Mouse (Mus musculus) ES-Bruce4 (cell line): ENCODE measurements around the gene Cct4. TPM values are rescaled to one million over a fixed set of nuclear protein-coding genes. Genes with fewer than 3 reads are reported as not detected.
A peak's percentile ranks its signal among the peaks of the same experiment; 100 is the strongest.

Source experiments
- H3K27ac ChIP-seq: 2 replicates; pipeline ENCODE4 v1.5.1; 2012; ENCODE audit warnings: low read length, inconsistent platforms; ENCODE audit not compliant: insufficient read depth
- H3K27me3 ChIP-seq: 2 replicates; pipeline ENCODE4 v1.6.1; 2012; ENCODE audit warnings: mild to moderate bottlenecking, low read length, inconsistent platforms; ENCODE audit not compliant: control insufficient read depth, poor library complexity, insufficient read depth, severe bottlenecking
- H3K36me3 ChIP-seq: 2 replicates; pipeline ENCODE4 v1.6.1; 2012; ENCODE audit warnings: inconsistent platforms, mild to moderate bottlenecking, low read length, moderate library complexity; ENCODE audit not compliant: control insufficient read depth, poor library complexity, insufficient read depth, severe bottlenecking
- H3K4me1 ChIP-seq: one replicate; pipeline ENCODE4 v1.8.1; 2011; ENCODE audit warnings: low read length; ENCODE audit not compliant: control insufficient read depth, insufficient read depth
- H3K4me3 ChIP-seq: 2 replicates; pipeline ENCODE4 v1.5.1; 2011; ENCODE audit warnings: low read depth, mild to moderate bottlenecking, low read length
- H3K9ac ChIP-seq: 2 replicates; pipeline ENCODE4 v1.6.1; 2012; ENCODE audit warnings: low read depth, mild to moderate bottlenecking, inconsistent platforms; ENCODE audit not compliant: poor library complexity, severe bottlenecking
- H3K9me3 ChIP-seq: replicated peaks from 2 replicates; pipeline ENCODE4 v1.6.1; 2012; ENCODE audit warnings: mild to moderate bottlenecking, low read length, inconsistent platforms; ENCODE audit not compliant: control insufficient read depth, poor library complexity, insufficient read depth, severe bottlenecking
- CTCF ChIP-seq: IDR thresholded peaks from one replicate; pipeline ENCODE4 v1.8.1; 2011; ENCODE audit warnings: low read depth, low read length
- EP300 ChIP-seq: IDR thresholded peaks from 2 replicates; pipeline ENCODE4 v1.6.1; 2011; ENCODE audit warnings: low read depth, low read length; ENCODE audit not compliant: insufficient read depth
- POLR2A ChIP-seq: IDR thresholded peaks from one replicate; pipeline ENCODE4 v1.8.1; 2011; ENCODE audit warnings: low read length; ENCODE audit not compliant: insufficient read depth
- polyA plus RNA-seq: library from polyadenylated mRNA; stranded (reverse); fragments of >200 nt; gene quantifications from 2 replicates; pipeline ENCODE4 v1.2.4, GENCODE M21; 2011; ENCODE audit warnings: low read depth; ENCODE audit not compliant: missing spikeins, insufficient read depth, insufficient read length

Cct4 gene
- polyA plus RNA-seq, 1 experiment = 618 TPM

- H3K9me3 ChIP-seq = no peaks in the 10 kb centered on the region
- H3K36me3 ChIP-seq = peaks cover 30% of the 10 kb centered on the region
- no peaks in the 10 kb centered on the region for H3K27me3 ChIP-seq
- H3K27ac ChIP-seq = no peak overlapping the region
- no peak overlapping the region for H3K4me3 ChIP-seq
- H3K9ac ChIP-seq = peak overlapping the region; percentile 93
- TF ChIP-seq POLR2A = no peak
- no peak for TF ChIP-seq EP300
- no peak for TF ChIP-seq CTCF
- H3K4me1 ChIP-seq = peaks cover 2% of the 10 kb centered on the region
These were observed 533 bp upstream of the Cct4 start for GRCm38 (mm10) chr11:22989786-22990185.

DNA sequence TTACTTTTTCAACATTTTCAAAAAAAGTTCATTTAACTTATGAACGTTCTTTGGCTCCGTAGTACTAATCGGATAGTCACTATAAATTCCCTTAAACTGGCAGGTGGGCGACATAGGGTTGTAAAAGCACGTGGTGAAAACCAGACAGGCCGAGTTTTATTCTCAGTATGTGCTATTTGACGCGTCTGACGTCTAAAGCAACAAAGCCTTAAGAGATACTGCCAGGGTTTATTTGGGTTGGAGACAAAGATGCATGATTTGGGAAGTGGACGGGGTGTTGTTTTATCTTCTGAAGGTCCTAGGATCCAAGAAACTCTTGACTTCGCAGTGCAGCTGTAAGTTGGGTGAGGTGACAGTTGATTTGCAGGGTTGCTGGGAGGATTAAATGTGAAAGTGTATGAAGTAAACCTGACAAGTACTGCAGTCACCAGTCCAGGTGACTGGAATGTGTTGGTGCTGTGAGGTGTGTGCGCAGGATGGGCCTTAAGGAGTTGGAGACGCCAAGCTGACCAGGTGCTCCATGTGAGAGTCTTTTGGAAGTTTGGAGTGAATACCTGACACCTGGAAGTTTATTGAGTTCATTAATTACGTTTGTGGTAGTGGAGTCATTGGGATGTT lies 1.0 kb downstream of the Cct4 start:
- Histone ChIP-seq H3K36me3 (peaks cover 43% of the 10 kb centered on the region), H3K27ac (peak overlapping the region; percentile 6; the same call in 1 of the 2 replicates), H3K9me3 (no peaks in the 10 kb centered on the region)

DNA sequence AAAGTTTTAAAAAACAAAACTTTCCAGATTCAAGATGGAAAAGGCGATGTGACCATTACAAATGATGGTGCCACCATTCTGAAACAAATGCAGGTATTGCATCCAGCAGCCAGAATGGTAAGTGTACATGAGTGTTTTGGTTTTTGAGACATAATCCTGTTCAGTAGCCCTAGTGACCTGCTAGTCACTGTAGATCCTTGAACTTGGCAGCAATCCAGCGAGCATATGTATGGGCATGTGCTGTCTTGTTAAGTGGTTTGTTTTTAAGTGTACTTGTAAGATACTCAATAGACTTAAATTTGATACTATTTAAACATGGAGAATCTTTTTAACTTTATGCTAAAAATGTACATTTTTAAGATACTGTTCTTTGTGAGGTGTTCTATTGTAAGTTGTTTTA lies 4.0 kb downstream of the Cct4 start:
- Histone ChIP-seq H3K36me3 (peaks cover 68% of the 10 kb centered on the region), H3K27me3 (no peaks in the 10 kb centered on the region), H3K4me1 (peaks cover 2% of the 10 kb centered on the region), H3K27ac (peak overlapping the region; percentile 63), H3K9me3 (no peaks in the 10 kb centered on the region), H3K4me3 (no peak overlapping the region), H3K9ac (0 out of 2 replicates have a peak overlapping the region, but pooled peaks have one; percentile 35)
- TF ChIP-seq CTCF (no peak), POLR2A (no peak), EP300 (no peak)

More for the DNA sequence above, 1.0 kb downstream of the Cct4 start:
- Histone ChIP-seq H3K27me3 (no peaks in the 10 kb centered on the region), H3K9ac (peak overlapping the region; percentile 93), H3K4me3 (peak overlapping the region; percentile 86), H3K4me1 (peaks cover 2% of the 10 kb centered on the region)
- TF ChIP-seq CTCF (no peak), EP300 (no peak), POLR2A (no peak)

- 0 out of 2 replicates have a peak overlapping the region, but pooled peaks have one; percentile 36 for H3K27ac ChIP-seq
- H3K9ac ChIP-seq = no peak overlapping the region
- H3K36me3 ChIP-seq = peaks cover 79% of the 10 kb centered on the region
- peaks cover 2% of the 10 kb centered on the region for H3K4me1 ChIP-seq
- TF ChIP-seq POLR2A = no peak
- no peak for TF ChIP-seq EP300
- no peaks in the 10 kb centered on the region for H3K27me3 ChIP-seq
- H3K4me3 ChIP-seq = no peak overlapping the region
- H3K9me3 ChIP-seq = no peaks in the 10 kb centered on the region
These were observed 5.1 kb downstream of the Cct4 start for GRCm38 (mm10) chr11:22995461-22995860.

DNA sequence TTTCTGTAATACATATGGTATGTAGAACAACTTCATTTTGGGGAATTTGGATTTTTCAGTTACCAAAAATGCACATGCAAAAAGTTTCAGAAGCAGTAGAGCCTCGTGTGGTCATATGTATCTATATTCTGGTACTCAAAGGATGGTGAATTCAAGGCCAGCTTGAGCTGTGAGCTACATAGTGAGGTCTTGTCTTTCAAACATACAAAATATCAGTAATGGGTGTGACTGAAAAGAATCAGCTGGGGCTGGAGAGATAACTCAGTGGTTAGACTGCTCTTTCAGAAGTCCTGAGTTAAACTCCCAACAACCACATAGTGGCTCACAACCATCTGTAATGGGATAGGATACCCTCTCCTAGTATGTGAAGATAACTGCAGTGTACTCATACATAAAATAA lies 8.0 kb downstream of the Cct4 start:
- H3K27ac ChIP-seq = no peak overlapping the region
- peaks cover 91% of the 10 kb centered on the region for H3K36me3 ChIP-seq
- no peak overlapping the region for H3K9ac ChIP-seq
- no peak overlapping the region for H3K4me3 ChIP-seq
- H3K27me3 ChIP-seq = no peaks in the 10 kb centered on the region
- peaks cover 2% of the 10 kb centered on the region for H3K4me1 ChIP-seq
- no peaks in the 10 kb centered on the region for H3K9me3 ChIP-seq
- no peak for TF ChIP-seq EP300
- TF ChIP-seq POLR2A = no peak
- TF ChIP-seq CTCF = no peak

GRCm38 (mm10) chr11:23005276-23005675 lies 15.0 kb downstream of the Cct4 start:
- Histone ChIP-seq H3K9ac (no peak overlapping the region), H3K4me3 (no peak overlapping the region), H3K9me3 (no peaks in the 10 kb centered on the region), H3K27me3 (no peaks in the 10 kb centered on the region), H3K4me1 (no peaks in the 10 kb centered on the region), H3K36me3 (peaks cover 53% of the 10 kb centered on the region), H3K27ac (no peak overlapping the region; the same call in 1 of the 2 replicates)
- TF ChIP-seq CTCF = no peak
- TF ChIP-seq EP300 = no peak
- no peak for TF ChIP-seq POLR2A
